Mouse (Mus musculus) ES-Bruce4 (cell line): ENCODE measurements around the gene Rc3h1. TPM values are rescaled to one million over a fixed set of nuclear protein-coding genes. Genes with fewer than 3 reads are reported as not detected.
"Not testable (repeated sequence)": the region's sequence is repeated elsewhere in the genome, so short reads cannot be mapped to it uniquely, and the experiment has no call there.

Experiments
- H3K27ac ChIP-seq: 2 replicates; pipeline ENCODE4 v1.5.1; 2012; ENCODE audit warnings: low read length, inconsistent platforms; ENCODE audit not compliant: insufficient read depth
- H3K27me3 ChIP-seq: 2 replicates; pipeline ENCODE4 v1.6.1; 2012; ENCODE audit warnings: mild to moderate bottlenecking, low read length, inconsistent platforms; ENCODE audit not compliant: control insufficient read depth, poor library complexity, insufficient read depth, severe bottlenecking
- H3K36me3 ChIP-seq: 2 replicates; pipeline ENCODE4 v1.6.1; 2012; ENCODE audit warnings: inconsistent platforms, mild to moderate bottlenecking, low read length, moderate library complexity; ENCODE audit not compliant: control insufficient read depth, poor library complexity, insufficient read depth, severe bottlenecking
- H3K4me1 ChIP-seq: one replicate; pipeline ENCODE4 v1.8.1; 2011; ENCODE audit warnings: low read length; ENCODE audit not compliant: control insufficient read depth, insufficient read depth
- H3K4me3 ChIP-seq: 2 replicates; pipeline ENCODE4 v1.5.1; 2011; ENCODE audit warnings: low read depth, mild to moderate bottlenecking, low read length
- H3K9ac ChIP-seq: 2 replicates; pipeline ENCODE4 v1.6.1; 2012; ENCODE audit warnings: low read depth, mild to moderate bottlenecking, inconsistent platforms; ENCODE audit not compliant: poor library complexity, severe bottlenecking
- H3K9me3 ChIP-seq: replicated peaks from 2 replicates; pipeline ENCODE4 v1.6.1; 2012; ENCODE audit warnings: mild to moderate bottlenecking, low read length, inconsistent platforms; ENCODE audit not compliant: control insufficient read depth, poor library complexity, insufficient read depth, severe bottlenecking
- CTCF ChIP-seq: IDR thresholded peaks from one replicate; pipeline ENCODE4 v1.8.1; 2011; ENCODE audit warnings: low read depth, low read length
- EP300 ChIP-seq: IDR thresholded peaks from 2 replicates; pipeline ENCODE4 v1.6.1; 2011; ENCODE audit warnings: low read depth, low read length; ENCODE audit not compliant: insufficient read depth
- POLR2A ChIP-seq: IDR thresholded peaks from one replicate; pipeline ENCODE4 v1.8.1; 2011; ENCODE audit warnings: low read length; ENCODE audit not compliant: insufficient read depth
- polyA plus RNA-seq: library from polyadenylated mRNA; stranded (reverse); fragments of >200 nt; gene quantifications from 2 replicates; pipeline ENCODE4 v1.2.4, GENCODE M21; 2011; ENCODE audit warnings: low read depth; ENCODE audit not compliant: missing spikeins, insufficient read depth, insufficient read length

Rc3h1 gene
- polyA plus RNA-seq, 1 experiment = 36.9 TPM

DNA sequence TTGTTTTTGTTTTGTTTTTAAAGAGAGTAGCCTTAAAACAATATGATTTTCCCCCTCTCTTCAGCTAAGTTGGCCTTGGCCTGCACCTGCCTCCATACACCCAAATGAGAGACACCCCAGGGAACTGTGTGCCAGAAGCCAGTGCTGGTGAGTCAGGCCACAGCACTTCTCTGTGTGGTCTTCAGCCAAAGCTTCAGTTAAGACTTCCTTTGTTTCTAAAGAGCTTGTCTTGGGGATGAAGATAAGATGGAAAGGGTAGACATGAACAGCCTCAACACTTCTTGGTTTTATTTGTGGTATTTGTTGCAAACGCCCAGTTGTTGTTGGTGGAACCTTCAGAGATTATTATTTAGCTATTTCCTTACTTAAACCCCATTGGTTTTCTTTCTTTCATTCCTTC, 31.5 kb upstream of the Rc3h1 start:
- Histone ChIP-seq H3K27ac (no peak overlapping the region), H3K4me3 (no peak overlapping the region), H3K4me1 (no peaks in the 10 kb centered on the region), H3K9ac (no peak overlapping the region), H3K27me3 (no peaks in the 10 kb centered on the region), H3K36me3 (no peaks in the 10 kb centered on the region), H3K9me3 (no peaks in the 10 kb centered on the region)
- TF ChIP-seq CTCF = no peak
- no peak for TF ChIP-seq POLR2A
- TF ChIP-seq EP300 = no peak

DNA sequence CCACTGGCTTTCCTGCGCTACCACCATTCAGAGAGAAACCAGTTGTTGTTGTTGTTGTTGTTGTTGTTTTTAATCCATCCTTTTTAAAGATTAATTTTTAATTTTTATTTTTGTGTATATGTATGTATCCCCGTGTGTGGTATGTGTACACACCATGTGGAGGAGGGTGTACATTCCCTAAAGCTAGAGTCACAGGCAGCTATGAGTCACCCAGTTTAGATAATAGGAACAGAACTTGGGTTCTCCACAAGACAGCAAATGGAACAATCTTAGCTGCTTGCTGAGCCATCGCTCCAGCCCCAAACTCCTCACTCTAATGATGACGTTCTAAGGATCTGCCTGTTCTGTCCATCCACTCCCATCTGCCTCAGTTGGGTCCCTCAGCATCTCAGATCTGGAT, 29.2 kb upstream of the Rc3h1 start:
- no peak overlapping the region for H3K4me3 ChIP-seq
- no peak overlapping the region for H3K9ac ChIP-seq
- no peaks in the 10 kb centered on the region for H3K4me1 ChIP-seq
- no peaks in the 10 kb centered on the region for H3K27me3 ChIP-seq
- no peak overlapping the region for H3K27ac ChIP-seq
- H3K36me3 ChIP-seq = no peaks in the 10 kb centered on the region
- TF ChIP-seq EP300 (no peak), POLR2A (no peak), CTCF (no peak)
- no peaks in the 10 kb centered on the region for H3K9me3 ChIP-seq

DNA sequence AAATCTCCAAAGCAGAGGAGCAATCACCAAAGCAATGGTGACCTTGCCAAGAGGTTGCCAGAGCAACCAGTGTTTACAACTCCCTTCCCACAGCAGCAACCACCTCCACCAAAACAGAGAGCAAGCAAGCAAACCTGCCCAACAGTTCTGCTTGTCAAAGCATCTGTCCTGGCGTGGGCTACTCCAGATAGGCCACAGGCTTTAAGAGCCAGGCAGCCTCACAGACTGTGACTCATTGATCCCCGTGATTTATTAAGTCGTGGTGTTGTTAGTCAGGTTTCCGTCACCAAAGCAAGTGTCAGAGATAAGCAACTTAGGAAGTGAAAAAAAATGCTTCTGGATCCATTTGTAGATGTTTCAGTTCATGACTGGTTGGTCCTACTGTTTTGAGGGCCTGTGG, 27.7 kb upstream of the Rc3h1 start:
- no peaks in the 10 kb centered on the region for H3K9me3 ChIP-seq
- no peak overlapping the region for H3K4me3 ChIP-seq
- H3K9ac ChIP-seq = no peak overlapping the region
- no peak overlapping the region for H3K27ac ChIP-seq
- no peaks in the 10 kb centered on the region for H3K4me1 ChIP-seq
- no peaks in the 10 kb centered on the region for H3K36me3 ChIP-seq
- TF ChIP-seq EP300 (no peak), CTCF (no peak), POLR2A (no peak)
- no peaks in the 10 kb centered on the region for H3K27me3 ChIP-seq

DNA sequence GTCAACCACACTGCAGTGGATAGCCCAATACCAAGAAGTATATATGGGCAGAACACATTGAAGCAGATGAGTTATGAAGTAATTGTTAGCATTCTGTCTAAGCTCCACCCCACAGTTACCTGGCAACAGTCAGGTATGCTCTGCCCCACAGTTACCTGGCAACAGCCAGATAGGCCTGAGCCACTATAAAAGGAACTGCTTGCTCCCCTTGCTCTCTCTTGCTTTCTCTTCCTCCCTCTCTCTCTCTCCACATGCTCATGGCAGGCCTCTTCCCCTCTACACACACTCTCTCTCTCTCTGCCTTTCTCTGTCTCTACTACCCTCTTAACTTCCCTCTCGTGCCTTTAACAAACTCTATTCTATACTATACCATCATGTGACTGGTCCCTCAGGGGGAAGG, 24.8 kb upstream of the Rc3h1 start:
- H3K9ac ChIP-seq, H3K27me3 ChIP-seq, H3K4me3 ChIP-seq, H3K9me3 ChIP-seq, H3K4me1 ChIP-seq, H3K36me3 ChIP-seq, H3K27ac ChIP-seq: not testable (repeated sequence)

DNA sequence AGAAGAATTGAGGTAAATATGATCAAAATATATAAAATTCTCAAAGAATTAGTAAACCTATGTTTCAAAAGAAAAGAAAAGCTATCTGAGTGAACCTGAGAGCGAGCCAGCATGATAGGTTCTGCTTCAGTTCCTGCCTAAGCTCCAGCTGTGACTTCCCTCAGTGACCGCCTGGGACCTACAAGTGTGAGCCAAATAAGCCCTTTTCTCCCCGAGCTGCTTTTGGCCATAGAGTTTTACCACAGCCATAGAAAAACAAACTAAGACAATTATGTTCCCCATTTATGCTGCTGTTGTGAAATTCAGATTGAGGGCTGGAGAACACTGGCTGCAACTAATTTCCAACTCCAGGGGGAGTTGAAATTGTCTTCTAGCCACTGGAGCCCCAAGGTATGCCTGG, 24.2 kb upstream of the Rc3h1 start:
- Histone ChIP-seq H3K36me3 (no peaks in the 10 kb centered on the region), H3K9me3 (no peaks in the 10 kb centered on the region), H3K27me3 (no peaks in the 10 kb centered on the region), H3K9ac (no peak overlapping the region), H3K4me3 (no peak overlapping the region), H3K27ac (no peak overlapping the region), H3K4me1 (no peaks in the 10 kb centered on the region)
- TF ChIP-seq EP300 (no peak), POLR2A (no peak), CTCF (no peak)

DNA sequence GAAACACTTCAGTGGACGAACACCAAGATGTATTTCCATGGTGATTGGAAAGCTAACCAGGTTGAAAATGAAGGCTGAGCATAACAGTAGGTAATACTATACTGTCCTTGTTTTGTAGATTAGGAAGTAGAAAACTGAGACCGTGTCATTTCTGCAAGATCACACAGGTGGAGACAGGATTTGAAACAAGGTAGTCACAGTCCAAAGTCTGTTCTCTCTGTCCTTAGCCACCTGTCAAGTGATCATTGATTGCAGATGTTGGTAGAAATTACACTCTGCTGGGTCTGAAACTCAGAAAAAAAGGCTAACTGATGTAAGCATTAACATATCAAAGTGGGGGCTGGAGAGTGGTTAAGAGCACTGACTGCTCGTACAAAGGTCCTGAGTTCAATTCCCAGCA, 21.9 kb upstream of the Rc3h1 start:
- Histone ChIP-seq H3K4me1 (no peaks in the 10 kb centered on the region), H3K27me3 (no peaks in the 10 kb centered on the region), H3K9ac (no peak overlapping the region), H3K9me3 (0 out of 2 replicates have a peak, but pooled peaks cover 3% of the 10 kb centered on the region), H3K4me3 (no peak overlapping the region), H3K36me3 (no peaks in the 10 kb centered on the region), H3K27ac (no peak overlapping the region)
- TF ChIP-seq POLR2A (no peak), EP300 (no peak), CTCF (no peak)

DNA sequence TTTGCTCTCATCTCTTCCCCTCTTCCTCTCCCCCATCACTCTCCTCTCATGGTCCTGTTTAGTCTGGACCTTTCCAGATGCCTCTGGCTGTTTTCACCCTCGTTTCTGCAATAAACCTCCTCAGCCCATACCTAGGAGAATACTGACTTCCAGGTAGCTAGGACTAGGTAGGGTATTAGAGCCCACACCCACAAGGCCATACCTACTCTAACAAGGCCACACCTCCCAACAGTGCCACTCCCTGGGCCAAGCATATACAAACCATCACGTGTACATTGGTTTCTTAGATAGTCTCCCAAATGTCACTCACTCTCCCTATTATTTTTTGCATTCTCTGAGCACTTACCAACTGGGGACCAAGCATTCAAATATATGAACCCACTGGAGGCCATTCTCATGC, 21.2 kb upstream of the Rc3h1 start:
- Histone ChIP-seq H3K27me3 (no peaks in the 10 kb centered on the region), H3K27ac (no peak overlapping the region), H3K36me3 (no peaks in the 10 kb centered on the region), H3K4me1 (no peaks in the 10 kb centered on the region), H3K4me3 (no peak overlapping the region), H3K9me3 (0 out of 2 replicates have a peak, but pooled peaks cover 3% of the 10 kb centered on the region), H3K9ac (no peak overlapping the region)
- no peak for TF ChIP-seq EP300
- no peak for TF ChIP-seq CTCF
- TF ChIP-seq POLR2A = no peak
